Mouse (Mus musculus) embryonic facial prominence, embryonic 10.5 days (tissue): ENCODE measurements around the gene Omt2b. TPM values are rescaled to one million over a fixed set of nuclear protein-coding genes. Genes with fewer than 3 reads are reported as not detected.
"Not testable (repeated sequence)": the region's sequence is repeated elsewhere in the genome, so short reads cannot be mapped to it uniquely, and the experiment has no call there.

ENCODE experiments used
- DNase-seq: peaks from one replicate; pipeline ENCODE4 v3.0.0-alpha.2; 2017; ENCODE audit warnings: low spot score
- H3K27ac ChIP-seq: fragments of 300-500 bp; sonication (generic); replicated peaks from 2 replicates; pipeline ENCODE4 v1.5.1; 2016; ENCODE audit warnings: mild to moderate bottlenecking
- H3K27me3 ChIP-seq: fragments of 300-500 bp; sonication (generic); replicated peaks from 2 replicates; pipeline ENCODE4 v1.6.1; 2016; ENCODE audit warnings: low read depth, mild to moderate bottlenecking; ENCODE audit not compliant: poor library complexity, severe bottlenecking
- H3K36me3 ChIP-seq: fragments of 300-500 bp; sonication (generic); replicated peaks from 2 replicates; pipeline ENCODE4 v1.6.1; 2016; ENCODE audit warnings: mild to moderate bottlenecking, moderate library complexity
- H3K4me1 ChIP-seq: fragments of 300-500 bp; sonication (generic); 2 replicates; pipeline ENCODE4 v1.6.1; 2016
- H3K4me3 ChIP-seq: fragments of 300-500 bp; sonication (generic); 2 replicates; pipeline ENCODE4 v1.5.1; 2016; ENCODE audit warnings: mild to moderate bottlenecking, moderate library complexity
- H3K9me3 ChIP-seq: fragments of 300-500 bp; sonication (generic); 2 replicates; pipeline ENCODE4 v1.6.1; 2016; ENCODE audit warnings: mild to moderate bottlenecking
- WGBS: fragments of 180-500 bp; shearing (Covaris S2); methylation state at CpG from one replicate; pipeline ENCODE4 v1.1.7; 2016; 5-methylcytosine and 5-hydroxymethylcytosine counted together
- polyA plus RNA-seq: library from polyadenylated mRNA; unstranded; fragments of >200 nt; fragmentation: Nextera tagmentation; extraction: Ambion mirVana; gene quantifications from 2 replicates; pipeline ENCODE4 v1.2.1, GENCODE M21; 2016

Omt2b gene
- polyA plus RNA-seq, 1 experiment from 2014 or later = not detected

- not testable (repeated sequence) for H3K36me3 ChIP-seq, H3K4me3 ChIP-seq, DNase-seq, H3K27ac ChIP-seq, H3K9me3 ChIP-seq, H3K27me3 ChIP-seq, H3K4me1 ChIP-seq
These were observed 9.7 kb downstream of the Omt2b start for GRCm38 (mm10) chr9:78337050-78337449.

DNA sequence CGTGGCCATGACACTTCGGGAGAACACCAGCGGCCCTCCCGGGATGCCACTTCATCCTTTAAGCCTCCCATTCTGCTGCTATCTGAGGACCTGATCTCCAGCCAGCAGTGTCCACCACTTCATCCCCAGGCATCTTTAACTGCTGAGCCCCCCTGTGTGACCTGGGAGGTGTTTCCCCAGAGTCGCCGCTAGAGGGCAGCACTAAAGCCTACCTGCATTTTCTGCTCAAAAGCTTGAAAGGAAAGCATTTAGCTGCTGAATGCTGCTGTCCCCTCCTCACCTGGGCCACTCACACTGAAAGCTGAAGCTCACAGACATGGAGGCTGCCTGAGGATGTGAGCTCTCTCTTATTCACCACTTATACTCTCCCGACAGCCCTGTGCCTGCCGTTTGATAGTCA is 12.9 kb downstream of the Omt2b start:
- H3K4me3 ChIP-seq, H3K27me3 ChIP-seq, H3K36me3 ChIP-seq, H3K9me3 ChIP-seq, H3K4me1 ChIP-seq, H3K27ac ChIP-seq: not testable (repeated sequence)
- peak; percentile 78 for DNase-seq
- 15% methylated on average over 8 of the region's 8 CpGs for WGBS

GRCm38 (mm10) chr9:78342494-78342893 is 15.1 kb downstream of the Omt2b start:
- DNase-seq, H3K4me3 ChIP-seq, H3K27me3 ChIP-seq, H3K36me3 ChIP-seq, H3K4me1 ChIP-seq, H3K27ac ChIP-seq, H3K9me3 ChIP-seq: not testable (repeated sequence)
- whole genome bisulfite sequencing = 91% methylated on average over 4 of the region's 4 CpGs

DNA sequence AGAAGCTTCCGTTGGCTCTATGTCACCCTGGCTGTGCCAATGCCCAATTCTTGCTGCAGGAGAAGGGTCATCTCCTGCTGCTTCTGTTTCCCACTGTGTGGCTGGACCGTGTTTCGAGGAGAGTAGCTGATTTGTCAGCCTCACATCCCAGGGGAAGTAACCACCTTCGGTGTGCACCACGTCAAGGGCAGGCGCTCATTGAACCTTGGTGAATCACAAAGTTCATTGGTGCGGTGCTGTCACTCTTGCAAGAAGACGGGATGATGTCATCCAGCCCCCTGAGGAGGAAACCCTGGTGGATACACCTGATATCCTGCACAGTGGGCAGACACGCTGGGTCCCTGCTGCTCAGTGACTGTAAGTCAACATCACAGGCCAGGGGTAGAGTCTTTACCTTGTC is 15.7 kb downstream of the Omt2b start:
- not testable (repeated sequence) for H3K27me3 ChIP-seq, H3K36me3 ChIP-seq, DNase-seq, H3K4me1 ChIP-seq, H3K27ac ChIP-seq, H3K4me3 ChIP-seq, H3K9me3 ChIP-seq
- 90% methylated on average over 9 of the region's 9 CpGs for WGBS

DNA sequence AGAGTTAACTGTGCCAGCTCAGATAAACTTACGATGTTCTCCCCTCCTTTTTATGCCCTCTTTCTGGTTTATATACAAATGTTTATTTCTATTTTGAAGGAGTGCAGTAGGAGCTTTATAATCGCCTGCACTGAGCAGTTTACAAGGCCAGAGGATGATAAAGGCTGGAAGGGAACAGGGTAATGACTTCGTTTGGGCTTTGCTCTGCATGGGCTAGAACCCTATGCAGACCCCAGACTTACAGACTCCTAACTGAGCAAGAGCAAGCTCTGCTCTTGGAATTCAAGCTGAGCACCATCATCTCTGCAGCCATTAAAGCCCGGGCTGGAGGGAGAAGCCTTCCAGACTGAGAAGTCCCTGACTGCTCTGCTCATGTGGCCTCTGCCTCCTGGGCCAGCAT is 17.8 kb downstream of the Omt2b start:
- H3K4me3 ChIP-seq, H3K27me3 ChIP-seq, DNase-seq, H3K27ac ChIP-seq, H3K36me3 ChIP-seq, H3K4me1 ChIP-seq, H3K9me3 ChIP-seq: not testable (repeated sequence)
- WGBS = 71% methylated on average over 4 of the region's 4 CpGs

GRCm38 (mm10) chr9:78347004-78347403 is 19.6 kb downstream of the Omt2b start:
- Histone ChIP-seq H3K27me3 (no peaks in the 10 kb centered on the region), H3K4me1 (no peaks in the 10 kb centered on the region), H3K9me3 (no peaks in the 10 kb centered on the region), H3K27ac (no peak overlapping the region), H3K4me3 (no peak overlapping the region), H3K36me3 (no peaks in the 10 kb centered on the region)
- 69% methylated on average over 3 of the region's 3 CpGs for WGBS
- DNase-seq = no peak

- H3K36me3 ChIP-seq, H3K4me1 ChIP-seq, H3K27ac ChIP-seq, H3K27me3 ChIP-seq, H3K4me3 ChIP-seq, DNase-seq, H3K9me3 ChIP-seq: not testable (repeated sequence)
- WGBS = 69% methylated on average over 6 of the region's 6 CpGs
These were observed 21.0 kb downstream of the Omt2b start for GRCm38 (mm10) chr9:78348206-78349004.

- not testable (repeated sequence) for H3K4me1 ChIP-seq, H3K9me3 ChIP-seq, H3K4me3 ChIP-seq, H3K36me3 ChIP-seq, H3K27me3 ChIP-seq, DNase-seq, H3K27ac ChIP-seq
- 83% methylated on average over 3 of the region's 3 CpGs for WGBS
These were observed 21.8 kb downstream of the Omt2b start for GRCm38 (mm10) chr9:78349141-78349540.

- H3K27ac ChIP-seq, H3K4me1 ChIP-seq, H3K9me3 ChIP-seq, H3K4me3 ChIP-seq, H3K27me3 ChIP-seq, H3K36me3 ChIP-seq, DNase-seq: not testable (repeated sequence)
These were observed 22.6 kb downstream of the Omt2b start for GRCm38 (mm10) chr9:78350007-78350406.

DNA sequence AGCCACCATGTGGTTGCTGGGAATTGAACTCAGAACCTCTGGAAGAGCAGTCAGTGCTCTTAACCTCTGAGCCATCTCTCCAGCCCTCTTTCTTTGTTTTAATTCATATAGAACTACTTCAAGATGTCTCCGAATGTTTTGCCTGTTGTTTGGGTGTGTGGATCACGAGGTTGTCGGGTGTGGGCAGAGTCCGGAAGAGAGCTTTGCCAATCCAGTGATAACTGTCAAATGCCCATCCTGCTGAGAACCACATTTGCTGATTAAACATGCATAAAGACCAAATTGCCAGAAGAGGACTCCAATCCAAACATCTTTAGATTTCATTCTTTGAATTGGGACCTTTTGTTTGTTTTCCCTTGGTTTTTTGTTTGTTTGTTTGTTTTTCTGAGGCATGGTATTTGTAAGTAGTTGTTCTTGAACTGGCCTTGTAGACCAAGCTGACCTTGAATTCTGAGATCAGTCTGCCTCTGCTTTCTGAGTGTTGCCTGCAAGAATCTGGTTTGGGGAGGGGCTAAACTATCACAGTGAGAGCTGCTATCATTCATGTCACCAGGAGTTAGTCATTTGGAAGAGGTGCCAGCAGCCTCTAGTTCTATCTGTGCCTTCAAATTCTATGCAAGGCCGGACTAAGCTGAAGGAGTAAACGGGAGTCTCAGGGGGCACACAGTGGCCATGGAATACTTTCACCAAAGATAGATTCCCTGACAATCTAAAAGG is 24.3 kb downstream of the Omt2b start:
- Histone ChIP-seq H3K27me3 (no peaks in the 10 kb centered on the region), H3K27ac (no peak overlapping the region), H3K36me3 (no peaks in the 10 kb centered on the region), H3K4me1 (no peaks in the 10 kb centered on the region), H3K9me3 (no peaks in the 10 kb centered on the region), H3K4me3 (no peak overlapping the region)
- 86% methylated on average over 6 of the region's 6 CpGs for WGBS
- DNase-seq = no peak

GRCm38 (mm10) chr9:78354665-78355578 is 27.5 kb downstream of the Omt2b start:
- DNase-seq = no peak
- Histone ChIP-seq H3K36me3 (no peaks in the 10 kb centered on the region), H3K4me1 (no peaks in the 10 kb centered on the region), H3K9me3 (no peaks in the 10 kb centered on the region), H3K27me3 (no peaks in the 10 kb centered on the region), H3K27ac (no peak overlapping the region), H3K4me3 (no peak overlapping the region)
- 80% methylated on average over 11 of the region's 11 CpGs for WGBS

- DNase-seq = no peak
- no peak within 1 kb of the TSS for H3K4me3 ChIP-seq
- no peak within 1 kb of the TSS for H3K27ac ChIP-seq
- no peaks in the 10 kb centered on the region for H3K36me3 ChIP-seq
- no peaks in the 10 kb centered on the region for H3K27me3 ChIP-seq
- no peaks in the 10 kb centered on the region for H3K4me1 ChIP-seq
- no peaks in the 10 kb centered on the region for H3K9me3 ChIP-seq
- 90% methylated on average over 8 of the region's 8 CpGs for WGBS
These were observed 28.2 kb downstream of the Omt2b start, which contains the start of gene Gsta2 for GRCm38 (mm10) chr9:78355611-78356010. Gsta2 (minus strand) TSS chr9:78355788.
